Mouse (Mus musculus) v-Abl transformed pro-B cells (cell line): Measurements from ENCODE around the gene Syt9.
"Not testable (repeated sequence)": the region's sequence is repeated elsewhere in the genome, so short reads cannot be mapped to it uniquely, and the experiment has no call there.

Experiments used
- in situ Hi-C, 2 experiments: fragments of 400-800 bp; cut with MboI; formaldehyde crosslinking; loops; one replicate each; pipeline ENCODE4 v1.15.1; 2025; ENCODE audit not compliant: unreplicated experiment in 2 of 2

Syt9 gene

GRCm38 (mm10) chr7:107461167-107461566, 90.6 kb downstream of the Syt9 start:
- in situ Hi-C loops: no loop called here

GRCm38 (mm10) chr7:107461699-107462440, 91.3 kb downstream of the Syt9 start:
- in situ Hi-C loops: no loop called here

DNA sequence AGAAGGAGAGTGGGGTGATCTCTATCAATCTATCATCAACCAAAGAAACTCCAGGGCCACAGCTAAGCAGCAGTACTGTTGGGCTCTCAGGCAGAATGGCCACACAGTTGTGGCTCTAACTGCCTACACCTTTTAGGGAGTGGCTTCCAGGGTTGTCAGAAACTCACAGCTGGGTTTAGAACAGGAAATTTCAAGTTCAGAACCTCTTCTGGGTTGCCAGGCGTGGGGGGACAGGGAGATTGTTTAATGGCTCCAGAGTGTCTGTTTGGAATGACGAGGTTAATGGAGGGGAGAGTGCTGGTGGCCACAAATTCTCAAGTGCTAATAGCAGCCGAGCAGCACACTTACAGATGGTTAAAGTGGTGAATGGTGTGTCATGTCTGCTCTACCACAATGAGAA, 92.4 kb downstream of the Syt9 start:
- in situ Hi-C loops: no loop called here

- in situ Hi-C loops: no loop called here
Observed at GRCm38 (mm10) chr7:107465081-107465480, 94.6 kb downstream of the Syt9 start.

DNA sequence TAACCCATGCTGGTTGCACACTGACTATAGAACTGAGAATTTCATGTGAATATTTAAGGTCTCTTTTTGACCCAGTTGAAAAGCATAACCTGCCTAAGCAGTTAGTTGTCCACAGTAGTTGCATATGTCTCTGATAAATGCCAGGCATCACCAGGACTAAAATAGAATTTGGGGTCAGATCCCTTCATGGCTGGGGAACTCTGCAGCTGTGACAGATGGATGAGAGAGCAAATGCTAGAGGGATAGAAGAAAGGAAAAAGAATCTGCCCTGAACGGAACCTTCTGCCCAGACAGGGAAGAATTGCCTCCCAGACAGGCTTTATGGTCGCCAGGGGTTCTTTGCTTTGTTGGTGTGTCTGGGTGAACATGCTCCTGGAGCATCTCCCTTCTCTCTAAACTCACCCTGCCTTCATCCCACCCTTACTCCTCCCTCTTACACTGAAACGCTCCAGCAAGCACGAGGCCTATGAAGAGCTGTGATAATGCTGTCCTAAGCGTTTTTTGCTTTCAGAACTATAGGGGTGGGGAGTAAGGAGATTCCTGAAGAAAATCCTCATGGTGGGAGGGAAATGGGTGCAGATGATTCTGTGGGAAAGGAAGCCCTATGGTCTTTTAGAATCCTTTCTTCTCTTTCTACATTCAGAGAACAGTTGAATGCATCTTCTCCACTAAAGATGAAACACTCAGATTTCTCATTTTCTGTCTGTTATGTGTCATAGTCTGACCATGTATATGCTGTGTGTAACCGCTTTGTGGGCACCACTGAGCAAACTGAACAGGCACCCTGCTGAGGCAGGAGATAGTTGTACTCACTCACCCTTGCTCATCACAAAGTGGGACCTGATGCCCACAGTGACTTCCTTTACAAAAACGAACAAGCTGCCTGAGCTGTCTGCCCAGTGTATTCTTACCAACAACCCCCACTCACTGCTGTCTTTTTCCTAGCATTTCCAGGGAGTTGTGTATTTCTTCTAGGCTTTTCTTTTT, 108.7 kb downstream of the Syt9 start:
- in situ Hi-C loops: no loop called here

DNA sequence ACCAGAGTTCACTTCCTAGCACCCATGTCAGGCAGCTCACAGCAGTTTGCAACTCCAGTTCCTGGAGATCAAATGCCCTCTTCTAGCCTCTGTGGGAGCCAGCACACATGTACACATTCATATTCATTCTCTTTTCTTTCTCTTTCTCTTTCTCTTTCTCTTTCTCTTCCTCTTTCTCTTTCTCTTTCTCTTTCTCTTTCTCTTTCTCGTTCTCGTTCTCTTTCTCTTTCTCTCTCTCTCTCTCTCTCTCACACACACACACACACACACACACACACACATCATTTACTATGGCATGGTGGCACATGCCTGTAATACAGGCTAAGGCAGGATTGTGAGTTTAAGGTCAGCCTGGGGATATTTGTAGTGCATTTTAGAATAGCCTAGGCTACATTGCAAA, 115.2 kb downstream of the Syt9 start:
- in situ Hi-C loops: not testable (repeated sequence)

GRCm38 (mm10) chr7:107495428-107495827, 124.9 kb downstream of the Syt9 start:
- in situ Hi-C loops: no loop called here

GRCm38 (mm10) chr7:107496923-107497322, 126.4 kb downstream of the Syt9 start:
- in situ Hi-C loops: no loop called here

GRCm38 (mm10) chr7:107500641-107501040, 130.1 kb downstream of the Syt9 start:
- in situ Hi-C loops: no loop called here

DNA sequence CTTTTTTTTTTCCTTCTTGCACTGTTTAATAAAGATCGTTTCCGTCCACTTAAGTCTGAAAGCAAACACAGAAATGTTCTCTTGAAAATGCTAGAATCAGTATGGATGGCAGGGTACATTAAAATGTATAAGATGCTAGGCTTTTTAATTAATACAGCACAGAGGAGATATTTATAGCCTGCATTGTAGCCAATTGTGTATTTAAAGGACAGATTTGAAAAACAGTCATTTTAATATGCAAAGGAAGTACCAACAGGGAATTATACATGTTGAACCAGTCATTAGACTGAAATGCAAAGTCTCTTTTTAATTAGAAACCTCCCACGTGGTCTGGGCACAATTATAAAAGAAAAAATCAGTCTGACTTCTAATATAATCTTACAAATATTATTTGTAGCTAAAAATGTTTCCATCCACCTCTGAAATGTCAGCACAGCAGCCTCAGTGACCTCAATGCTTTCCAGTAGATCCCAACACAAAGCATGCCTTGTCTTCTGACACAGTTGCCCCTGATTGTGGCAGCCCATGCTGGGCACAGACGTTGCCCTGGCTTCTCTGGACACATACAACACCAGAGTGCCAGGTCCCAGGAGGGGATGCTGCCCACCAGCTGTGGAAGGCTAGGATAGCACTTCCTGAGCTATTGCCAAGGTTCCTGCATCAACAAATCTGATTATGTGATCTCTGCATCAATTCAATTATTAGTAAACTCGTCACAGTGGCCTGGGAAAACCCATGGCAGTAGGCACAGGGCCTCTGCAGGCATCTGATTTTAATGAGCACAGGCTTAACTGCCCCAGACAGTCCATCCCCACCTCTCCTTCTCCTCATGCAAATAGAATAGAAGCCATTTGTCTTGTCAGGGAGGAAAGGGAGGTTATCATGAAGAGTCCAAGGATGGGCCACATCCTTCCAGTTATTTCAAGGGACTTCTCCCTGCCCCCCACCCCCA, 134.5 kb downstream of the Syt9 start:
- in situ Hi-C loops: no loop called here

DNA sequence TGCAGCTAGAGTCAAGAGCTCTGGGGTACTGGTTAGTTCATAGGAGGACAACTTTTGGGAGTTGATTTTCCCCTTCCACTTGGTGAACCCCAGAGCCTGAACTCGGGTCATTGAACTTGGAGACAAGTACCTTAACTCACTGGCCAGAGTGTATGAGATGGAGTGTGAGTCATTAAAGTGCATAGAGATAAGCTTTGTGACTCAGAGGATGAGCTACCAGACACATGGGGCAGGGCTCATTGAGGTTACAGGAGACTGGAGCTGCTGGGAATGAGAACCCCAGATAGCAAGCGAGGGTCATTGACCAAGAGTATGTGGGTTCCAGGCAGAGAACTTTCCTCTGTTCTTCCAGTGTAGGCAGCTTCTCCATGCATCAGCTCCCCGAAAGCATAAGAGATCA, 137.4 kb downstream of the Syt9 start:
- in situ Hi-C loops: no loop called here

GRCm38 (mm10) chr7:107509740-107510139, 139.2 kb downstream of the Syt9 start:
- in situ Hi-C loops: no loop called here

- in situ Hi-C loops: no loop called here
Observed at GRCm38 (mm10) chr7:107516704-107517410, 146.3 kb downstream of the Syt9 start.

DNA sequence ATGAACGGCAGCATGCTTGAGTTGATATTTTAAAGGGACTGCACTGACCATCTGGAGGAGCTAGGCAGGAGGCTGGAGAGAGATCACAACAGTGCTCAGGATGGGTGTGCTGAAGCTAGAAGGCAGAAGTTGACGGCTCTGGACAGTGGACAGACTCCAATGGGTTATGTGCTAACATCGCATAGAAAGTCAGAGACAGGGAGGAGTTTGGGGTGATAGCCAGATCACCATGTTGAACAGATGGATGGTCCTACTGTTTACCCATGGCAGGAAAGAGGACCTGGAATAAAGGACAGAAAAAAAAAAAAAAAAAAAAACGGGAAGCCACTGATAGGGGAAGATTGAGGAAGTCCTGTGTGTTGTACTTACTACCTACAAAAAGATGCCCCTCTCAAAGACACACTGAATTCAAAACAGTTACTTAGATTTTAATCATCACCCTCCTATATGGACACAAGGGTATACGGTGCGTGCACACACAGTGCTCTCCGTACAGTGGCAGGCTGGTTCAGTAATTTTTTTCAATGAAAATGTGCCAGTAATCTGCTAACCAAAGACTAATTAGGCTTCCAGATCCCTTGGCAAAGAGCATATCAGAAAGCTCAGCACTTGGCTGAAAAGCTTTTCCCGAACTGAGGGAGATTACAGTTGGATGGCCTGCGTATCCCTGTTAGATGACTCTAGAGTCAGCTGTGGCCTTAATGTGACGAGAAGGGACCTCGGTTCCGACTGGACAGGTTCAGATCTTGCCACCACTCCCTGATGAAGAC, 148.9 kb downstream of the Syt9 start:
- in situ Hi-C loops: no loop called here

- in situ Hi-C loops: no loop called here
Observed at GRCm38 (mm10) chr7:107521411-107521810, 150.9 kb downstream of the Syt9 start.

GRCm38 (mm10) chr7:107526299-107526698, 155.8 kb downstream of the Syt9 start:
- in situ Hi-C loops: no loop called here

DNA sequence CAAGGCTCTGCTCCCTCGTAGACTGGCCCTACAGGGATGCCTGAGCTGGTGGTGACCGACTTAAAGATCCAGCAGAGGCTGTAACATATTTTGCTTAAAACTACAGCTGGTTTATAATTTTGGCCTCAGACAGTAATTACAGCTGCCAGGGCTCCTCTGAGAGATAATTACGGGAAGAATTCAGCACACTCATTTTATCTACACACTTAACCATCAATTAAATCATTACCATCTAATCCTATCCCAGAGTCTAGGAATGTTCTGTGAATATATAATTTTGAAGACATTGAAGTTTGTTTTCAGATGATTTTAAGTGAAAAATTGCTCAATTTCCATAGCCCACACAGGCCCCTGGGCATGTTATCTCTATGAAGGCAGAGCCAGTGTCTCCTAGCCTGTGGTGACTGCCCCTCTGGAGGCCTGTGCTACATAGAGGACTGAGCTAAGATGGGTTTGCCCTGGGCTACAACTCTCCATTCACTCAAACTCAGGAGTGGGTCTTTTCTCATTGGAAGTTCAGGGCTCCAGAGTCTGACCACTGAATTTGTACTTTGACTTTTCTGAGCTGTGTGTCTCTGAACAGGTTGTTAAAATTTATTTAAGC, 157.7 kb downstream of the Syt9 start:
- in situ Hi-C loops: no loop called here

- in situ Hi-C loops: no loop called here
Observed at GRCm38 (mm10) chr7:107529364-107529763, 158.8 kb downstream of the Syt9 start.

- in situ Hi-C loops: no loop called here
Observed at GRCm38 (mm10) chr7:107535311-107535710, 164.8 kb downstream of the Syt9 start.
